Mouse (Mus musculus): ENCODE data around the gene Pde7b. TPM values are rescaled to one million over a fixed set of nuclear protein-coding genes. Genes with fewer than 3 reads are reported as not detected.
A peak's percentile ranks its signal among the peaks of the same experiment; 100 is the strongest.

The Pde7b gene
- total and polyA plus RNA-seq, 2 experiments from 2014 or later = 3.3 to 6.0 TPM

DNA sequence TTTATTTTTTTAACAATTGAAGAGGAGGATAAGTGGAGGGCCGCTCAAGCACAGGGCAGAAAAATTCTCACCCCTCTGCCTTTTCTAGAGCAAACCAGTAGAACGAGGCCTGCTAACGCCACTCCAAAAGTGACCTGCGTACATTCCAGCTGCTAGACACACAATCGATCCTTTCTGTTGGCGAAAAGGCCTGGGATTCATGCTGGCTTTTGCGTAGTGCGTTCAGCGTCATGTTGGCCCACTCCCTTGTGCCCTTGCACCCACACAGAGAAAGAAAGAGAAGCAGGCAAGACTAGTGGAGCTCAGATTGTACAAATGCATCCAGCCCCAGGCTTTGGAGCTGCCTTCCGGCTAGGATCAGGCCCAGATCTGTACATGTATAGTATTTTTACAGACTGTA lies 55.4 kb downstream of the Pde7b start:
- Histone ChIP-seq H3K4me3 (ENCODE audit: low read depth, low read length) (no peak overlapping the region), H3K9ac (replicated peaks; ENCODE audit: low read length, poor library complexity, severe bottlenecking) (no peak overlapping the region), H3K4me2 (ENCODE audit: low read depth, low read length, poor library complexity, severe bottlenecking) (no peak overlapping the region), H3K27me3 (ENCODE audit: insufficient read depth, low read length) (no peaks in the 10 kb centered on the region), H3K36me3 (ENCODE audit: insufficient read depth, low read length) (no peaks in the 10 kb centered on the region), H3K27ac (ENCODE audit: low read depth, low read length) (no peak overlapping the region), H3K9me3 (ENCODE audit: low read length) (no peaks in the 10 kb centered on the region), H3K4me1 (ENCODE audit: insufficient read depth, low read length) (peaks cover 5% of the 10 kb centered on the region; the same call in 1 of the 2 replicates)
- 63% methylated on average over 10 of the region's 10 CpGs for WGBS
- no peak for TF ChIP-seq CTCF (IDR thresholded peaks at IDR 0.05)
- ATAC-seq (ENCODE audit: low FRiP score) = no peak
- peak; percentile 55 for DNase-seq (ENCODE audit: low spot score)

GRCm38 (mm10) chr10:20668577-20668976 lies 56.3 kb downstream of the Pde7b start:
- no peak overlapping the region for H3K4me2 ChIP-seq (ENCODE audit: low read depth, low read length, poor library complexity, severe bottlenecking)
- WGBS = 16% methylated on average over 4 of the region's 4 CpGs
- ATAC-seq (ENCODE audit: low FRiP score) (no peak), DNase-seq (ENCODE audit: low spot score) (no peak)
- H3K27me3 ChIP-seq (ENCODE audit: insufficient read depth, low read length) = no peaks in the 10 kb centered on the region
- H3K27ac ChIP-seq (ENCODE audit: low read depth, low read length) = no peak overlapping the region
- no peak for TF ChIP-seq CTCF (IDR thresholded peaks at IDR 0.05)
- no peaks in the 10 kb centered on the region for H3K36me3 ChIP-seq (ENCODE audit: insufficient read depth, low read length)
- no peaks in the 10 kb centered on the region for H3K9me3 ChIP-seq (ENCODE audit: low read length)
- no peak overlapping the region for H3K4me3 ChIP-seq (ENCODE audit: low read depth, low read length)
- H3K9ac ChIP-seq (replicated peaks; ENCODE audit: low read length, poor library complexity, severe bottlenecking) = no peak overlapping the region
- H3K4me1 ChIP-seq (ENCODE audit: insufficient read depth, low read length) = peaks cover 5% of the 10 kb centered on the region; the same call in 1 of the 2 replicates

DNA sequence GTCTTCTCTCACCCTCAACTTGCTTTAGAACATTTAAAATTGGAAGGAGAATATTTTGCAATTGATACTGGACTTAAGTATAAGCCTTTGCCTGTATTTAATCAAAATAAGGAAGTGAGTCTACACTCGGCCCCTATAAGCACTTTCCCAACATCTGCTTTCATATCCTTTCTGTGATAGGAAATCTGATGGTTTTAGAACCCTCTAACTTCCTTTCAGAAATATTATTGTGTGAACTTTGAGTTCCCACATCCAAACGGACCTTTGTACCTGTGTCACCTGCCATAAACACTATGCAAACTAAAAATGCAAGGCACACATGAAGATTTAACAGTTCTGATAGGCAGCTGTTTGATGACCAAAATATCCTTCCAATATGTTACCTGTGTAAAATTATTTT lies 58.2 kb downstream of the Pde7b start:
- no peak overlapping the region for H3K27ac ChIP-seq (ENCODE audit: low read depth, low read length)
- H3K4me3 ChIP-seq (ENCODE audit: low read depth, low read length) = no peak overlapping the region
- 72% methylated on average over 2 of the region's 2 CpGs for WGBS
- ATAC-seq (ENCODE audit: low FRiP score) (no peak), DNase-seq (ENCODE audit: low spot score) (no peak)
- H3K36me3 ChIP-seq (ENCODE audit: insufficient read depth, low read length) = no peaks in the 10 kb centered on the region
- H3K9ac ChIP-seq (replicated peaks; ENCODE audit: low read length, poor library complexity, severe bottlenecking) = no peak overlapping the region
- no peaks in the 10 kb centered on the region for H3K9me3 ChIP-seq (ENCODE audit: low read length)
- peaks cover 5% of the 10 kb centered on the region; the same call in 1 of the 2 replicates for H3K4me1 ChIP-seq (ENCODE audit: insufficient read depth, low read length)
- H3K4me2 ChIP-seq (ENCODE audit: low read depth, low read length, poor library complexity, severe bottlenecking) = no peak overlapping the region
- TF ChIP-seq CTCF (IDR thresholded peaks at IDR 0.05) = no peak
- no peaks in the 10 kb centered on the region for H3K27me3 ChIP-seq (ENCODE audit: insufficient read depth, low read length)

- Histone ChIP-seq H3K9ac (replicated peaks; ENCODE audit: low read length, poor library complexity, severe bottlenecking) (no peak overlapping the region), H3K4me3 (ENCODE audit: low read depth, low read length) (no peak overlapping the region), H3K27me3 (ENCODE audit: insufficient read depth, low read length) (no peaks in the 10 kb centered on the region), H3K27ac (ENCODE audit: low read depth, low read length) (no peak overlapping the region), H3K9me3 (ENCODE audit: low read length) (no peaks in the 10 kb centered on the region), H3K4me1 (ENCODE audit: insufficient read depth, low read length) (peaks cover under 1% of the 10 kb centered on the region; the same call in 1 of the 2 replicates), H3K36me3 (ENCODE audit: insufficient read depth, low read length) (no peaks in the 10 kb centered on the region), H3K4me2 (ENCODE audit: low read depth, low read length, poor library complexity, severe bottlenecking) (no peak overlapping the region)
- ATAC-seq (ENCODE audit: low FRiP score) = no peak
- no peak for DNase-seq (ENCODE audit: low spot score)
- TF ChIP-seq CTCF (IDR thresholded peaks at IDR 0.05) = no peak
- WGBS = 86% methylated on average over 7 of the region's 7 CpGs
Measured at GRCm38 (mm10) chr10:20662951-20663350, 61.9 kb downstream of the Pde7b start.

DNA sequence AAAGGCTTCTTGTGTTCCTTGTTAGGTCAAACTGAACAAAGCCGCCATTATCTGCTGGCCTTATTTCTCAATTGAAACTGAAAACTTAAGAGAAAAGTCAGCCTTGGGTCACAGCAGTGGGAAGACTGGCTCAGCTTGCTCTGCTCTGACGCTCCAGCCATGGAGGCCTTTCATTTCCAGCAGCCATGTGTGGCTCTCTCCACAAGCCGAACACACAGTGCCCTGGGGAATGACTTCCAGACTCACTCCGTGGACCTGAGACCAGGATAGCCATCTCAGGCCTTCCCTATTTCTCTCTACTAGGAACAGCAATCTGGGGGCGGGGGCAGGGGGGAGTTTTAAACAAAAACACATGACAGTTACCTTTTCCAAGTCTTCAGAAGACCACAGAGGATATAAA lies 63.2 kb downstream of the Pde7b start:
- Histone ChIP-seq H3K9ac (replicated peaks; ENCODE audit: low read length, poor library complexity, severe bottlenecking) (no peak overlapping the region), H3K27ac (ENCODE audit: low read depth, low read length) (no peak overlapping the region), H3K4me1 (ENCODE audit: insufficient read depth, low read length) (no peaks in the 10 kb centered on the region), H3K9me3 (ENCODE audit: low read length) (no peaks in the 10 kb centered on the region), H3K4me2 (ENCODE audit: low read depth, low read length, poor library complexity, severe bottlenecking) (no peak overlapping the region), H3K36me3 (ENCODE audit: insufficient read depth, low read length) (no peaks in the 10 kb centered on the region), H3K27me3 (ENCODE audit: insufficient read depth, low read length) (no peaks in the 10 kb centered on the region), H3K4me3 (ENCODE audit: low read depth, low read length) (no peak overlapping the region)
- DNase-seq (ENCODE audit: low spot score) (no peak), ATAC-seq (ENCODE audit: low FRiP score) (no peak)
- no peak for TF ChIP-seq CTCF (IDR thresholded peaks at IDR 0.05)
- 83% methylated on average over 5 of the region's 5 CpGs for WGBS

- no peaks in the 10 kb centered on the region for H3K4me1 ChIP-seq (ENCODE audit: insufficient read depth, low read length)
- 77% methylated on average over 4 of the region's 4 CpGs for WGBS
Measured at GRCm38 (mm10) chr10:20659718-20660117, 65.2 kb downstream of the Pde7b start.

More at GRCm38 (mm10) chr10:20659718-20660117, 65.2 kb downstream of the Pde7b start:
- TF ChIP-seq CTCF (IDR thresholded peaks at IDR 0.05) = no peak
- Histone ChIP-seq H3K36me3 (ENCODE audit: insufficient read depth, low read length) (no peaks in the 10 kb centered on the region), H3K27ac (ENCODE audit: low read depth, low read length) (no peak overlapping the region), H3K27me3 (ENCODE audit: insufficient read depth, low read length) (no peaks in the 10 kb centered on the region), H3K9ac (replicated peaks; ENCODE audit: low read length, poor library complexity, severe bottlenecking) (no peak overlapping the region), H3K4me3 (ENCODE audit: low read depth, low read length) (no peak overlapping the region), H3K4me2 (ENCODE audit: low read depth, low read length, poor library complexity, severe bottlenecking) (no peak overlapping the region), H3K9me3 (ENCODE audit: low read length) (no peaks in the 10 kb centered on the region)
- DNase-seq (ENCODE audit: low spot score) (no peak), ATAC-seq (ENCODE audit: low FRiP score) (no peak)

All from midbrain, postnatal 0 days (tissue).